Mouse (Mus musculus): ENCODE data around the gene Hdhd5. TPM values are rescaled to one million over a fixed set of nuclear protein-coding genes. Genes with fewer than 3 reads are reported as not detected.

Gene Hdhd5
- polyA plus RNA-seq, 1 experiment from 2014 or later = 7.4 TPM

DNA sequence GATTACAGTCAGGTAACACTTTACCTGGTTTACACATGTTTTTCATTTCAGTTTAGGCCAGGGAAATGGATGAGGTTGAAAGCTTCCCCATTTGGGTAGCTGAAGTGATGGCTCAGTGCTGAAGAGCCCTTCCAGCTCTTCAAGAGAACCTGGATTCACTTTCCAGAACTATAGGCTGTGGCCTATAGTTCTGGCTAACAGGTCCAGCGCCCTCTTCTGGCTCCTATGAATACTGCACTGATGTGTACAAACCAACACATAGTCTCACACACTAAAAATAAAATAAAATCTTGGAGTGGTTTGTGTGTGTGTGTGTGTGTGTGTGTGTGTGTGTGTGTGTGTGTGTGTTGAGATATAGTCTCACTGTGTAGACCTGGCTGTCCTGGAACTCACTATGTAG lies 10.9 kb upstream of the Hdhd5 start:
- Histone ChIP-seq H3K4me3 (ENCODE audit: low read depth, low read length) (no peak overlapping the region), H3K27me3 (replicated peaks; ENCODE audit: control insufficient read depth, insufficient read depth, low read length) (no peaks in the 10 kb centered on the region), H3K27ac (replicated peaks; ENCODE audit: low read depth, low read length) (no peak overlapping the region), H3K4me1 (ENCODE audit: control insufficient read depth, insufficient read depth, low read length) (peaks cover 4% of the 10 kb centered on the region; the same call in 1 of the 2 replicates), H3K9ac (ENCODE audit: low read depth, low read length) (no peak overlapping the region), H3K36me3 (ENCODE audit: control insufficient read depth, insufficient read depth, low read length) (no peaks in the 10 kb centered on the region), H3K9me3 (ENCODE audit: control insufficient read depth, low read length) (no peaks in the 10 kb centered on the region), H3K4me2 (ENCODE audit: low read depth, low read length) (no peak overlapping the region)
- WGBS = 6% methylated on average over 1 of the region's 1 CpGs
- DNase-seq (ENCODE audit: low spot score) = no peak
- ATAC-seq (ENCODE audit: low read depth) = no peak

DNA sequence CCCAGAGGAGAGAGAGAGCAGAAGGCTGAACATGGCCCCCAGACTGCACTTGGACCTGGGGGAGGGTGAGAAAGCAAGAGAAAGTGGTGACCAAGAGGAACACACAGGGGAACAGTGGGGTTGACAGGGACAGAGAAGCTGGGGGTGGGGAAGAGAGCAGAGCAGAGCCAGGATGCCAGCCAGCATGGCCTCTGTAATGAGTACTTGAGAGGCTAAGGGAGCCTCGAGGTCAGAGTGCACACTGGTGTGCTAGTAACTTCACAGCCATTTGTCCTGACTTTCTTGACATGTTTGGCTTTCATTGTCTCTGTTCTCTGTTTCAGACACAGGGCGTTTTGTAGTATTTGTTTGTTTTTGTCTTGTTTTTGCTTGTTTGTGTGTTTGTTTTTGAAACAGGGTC lies 10.3 kb upstream of the Hdhd5 start:
- Histone ChIP-seq H3K27ac (replicated peaks; ENCODE audit: low read depth, low read length) (no peak overlapping the region), H3K9ac (ENCODE audit: low read depth, low read length) (no peak overlapping the region), H3K4me3 (ENCODE audit: low read depth, low read length) (no peak overlapping the region), H3K9me3 (ENCODE audit: control insufficient read depth, low read length) (no peaks in the 10 kb centered on the region), H3K36me3 (ENCODE audit: control insufficient read depth, insufficient read depth, low read length) (no peaks in the 10 kb centered on the region), H3K4me2 (ENCODE audit: low read depth, low read length) (no peak overlapping the region), H3K4me1 (ENCODE audit: control insufficient read depth, insufficient read depth, low read length) (peaks cover 4% of the 10 kb centered on the region; the same call in 1 of the 2 replicates), H3K27me3 (replicated peaks; ENCODE audit: control insufficient read depth, insufficient read depth, low read length) (no peaks in the 10 kb centered on the region)
- 11% methylated on average over 2 of the region's 2 CpGs for WGBS
- DNase-seq (ENCODE audit: low spot score) = no peak
- no peak for ATAC-seq (ENCODE audit: low read depth)

DNA sequence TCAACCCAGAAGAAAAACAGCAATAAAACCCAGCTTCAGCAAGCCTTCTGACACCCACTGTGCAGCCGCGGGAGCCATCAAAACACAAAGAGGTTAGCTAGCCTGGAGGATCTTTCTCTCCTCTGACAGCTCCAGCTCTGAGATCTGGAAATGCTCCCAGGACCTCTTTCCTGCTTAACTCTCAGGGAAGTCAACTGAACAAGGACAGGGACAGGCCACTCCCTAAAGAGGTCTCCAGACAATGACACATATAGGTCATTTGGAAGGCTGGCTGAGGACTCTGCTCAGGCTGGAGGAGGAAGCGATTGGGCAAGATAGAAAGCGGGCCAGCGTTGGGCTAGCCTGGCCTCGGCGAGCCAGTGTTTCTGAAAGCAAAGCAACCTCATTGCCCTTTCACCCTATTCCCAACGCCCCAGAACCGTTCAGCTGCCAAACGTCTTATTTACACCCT lies 8.7 kb upstream of the Hdhd5 start:
- WGBS = 38% methylated on average over 10 of the region's 10 CpGs
- Histone ChIP-seq H3K27me3 (replicated peaks; ENCODE audit: control insufficient read depth, insufficient read depth, low read length) (no peaks in the 10 kb centered on the region), H3K9me3 (ENCODE audit: control insufficient read depth, low read length) (no peaks in the 10 kb centered on the region), H3K36me3 (ENCODE audit: control insufficient read depth, insufficient read depth, low read length) (no peaks in the 10 kb centered on the region), H3K4me2 (ENCODE audit: low read depth, low read length) (no peak overlapping the region), H3K4me3 (ENCODE audit: low read depth, low read length) (no peak overlapping the region), H3K27ac (replicated peaks; ENCODE audit: low read depth, low read length) (no peak overlapping the region), H3K4me1 (ENCODE audit: control insufficient read depth, insufficient read depth, low read length) (peaks cover 4% of the 10 kb centered on the region; the same call in 1 of the 2 replicates), H3K9ac (ENCODE audit: low read depth, low read length) (0 out of 2 replicates have a peak overlapping the region, but pooled peaks have one; percentile 59)
- no peak for DNase-seq (ENCODE audit: low spot score)
- peak; percentile 14 for ATAC-seq (ENCODE audit: low read depth)

DNA sequence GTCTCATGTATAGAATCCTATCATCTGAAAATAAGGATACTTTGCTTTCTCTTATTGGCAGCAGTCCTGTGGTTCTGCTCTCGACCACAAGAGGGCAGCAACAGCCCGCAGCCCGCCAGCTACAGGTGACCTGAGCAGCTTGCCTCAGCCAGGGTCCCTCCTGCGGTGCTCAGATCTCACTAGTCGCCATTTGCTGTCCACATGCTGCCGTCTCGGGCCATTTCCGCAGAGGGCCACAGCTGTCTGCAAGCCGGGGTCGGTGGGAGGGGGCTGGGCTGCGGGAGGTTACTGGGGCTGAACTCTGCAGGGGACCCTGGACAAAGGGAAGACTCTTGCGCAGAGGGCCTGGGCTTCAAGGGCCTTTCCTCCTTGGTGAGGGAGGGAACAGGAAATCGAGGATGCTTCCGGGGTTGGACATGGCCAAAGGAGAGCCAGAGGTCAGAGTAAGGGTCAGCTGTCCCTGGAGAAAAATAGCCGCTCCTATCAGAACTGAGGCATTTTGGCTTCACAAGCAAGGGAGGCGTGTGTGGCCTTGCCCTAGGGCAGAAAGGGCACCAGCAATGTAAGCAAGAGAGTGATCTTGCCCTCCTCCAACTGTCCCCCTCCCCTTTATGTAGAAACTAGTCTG lies 8.1 kb upstream of the Hdhd5 start:
- H3K4me1 ChIP-seq (ENCODE audit: control insufficient read depth, insufficient read depth, low read length) = peaks cover 4% of the 10 kb centered on the region; the same call in 1 of the 2 replicates
- DNase-seq (ENCODE audit: low spot score) = peak; percentile 90
- peak overlapping the region; percentile 33 for H3K4me3 ChIP-seq (ENCODE audit: low read depth, low read length)
- 4% methylated on average over 15 of the region's 16 CpGs for WGBS
- no peaks in the 10 kb centered on the region for H3K9me3 ChIP-seq (ENCODE audit: control insufficient read depth, low read length)
- H3K27ac ChIP-seq (replicated peaks; ENCODE audit: low read depth, low read length) = no peak overlapping the region
- H3K27me3 ChIP-seq (replicated peaks; ENCODE audit: control insufficient read depth, insufficient read depth, low read length) = no peaks in the 10 kb centered on the region
- peak; percentile 94 for ATAC-seq (ENCODE audit: low read depth)
- H3K4me2 ChIP-seq (ENCODE audit: low read depth, low read length) = peak overlapping the region; percentile 69
- H3K36me3 ChIP-seq (ENCODE audit: control insufficient read depth, insufficient read depth, low read length) = no peaks in the 10 kb centered on the region
- H3K9ac ChIP-seq (ENCODE audit: low read depth, low read length) = peak overlapping the region; percentile 59

DNA sequence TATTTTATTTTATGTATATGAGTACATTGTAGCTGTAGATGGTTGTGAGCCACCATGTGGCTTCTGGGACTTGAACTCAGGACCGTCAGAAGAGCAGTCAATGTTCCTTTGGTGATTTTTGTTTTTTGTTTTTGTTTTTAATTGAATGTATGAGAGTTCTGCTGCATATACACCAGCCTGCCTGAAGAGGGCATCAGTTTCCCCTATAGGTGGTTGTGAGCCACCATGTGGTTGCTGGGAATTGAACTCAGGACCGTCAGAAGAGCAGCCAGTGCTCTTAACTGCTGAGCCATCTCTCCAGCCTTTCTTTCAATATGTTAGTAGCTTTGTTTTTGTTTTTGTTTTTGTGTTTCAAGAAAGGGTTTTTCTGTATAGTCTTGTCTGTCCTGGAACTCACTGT lies 5.2 kb upstream of the Hdhd5 start:
- H3K36me3 ChIP-seq (ENCODE audit: control insufficient read depth, insufficient read depth, low read length) = no peaks in the 10 kb centered on the region
- no peak overlapping the region for H3K4me2 ChIP-seq (ENCODE audit: low read depth, low read length)
- DNase-seq (ENCODE audit: low spot score) (no peak), ATAC-seq (ENCODE audit: low read depth) (no peak)
- H3K9ac ChIP-seq (ENCODE audit: low read depth, low read length) = no peak overlapping the region
- no peaks in the 10 kb centered on the region for H3K9me3 ChIP-seq (ENCODE audit: control insufficient read depth, low read length)
- 87% methylated on average over 2 of the region's 2 CpGs for WGBS
- no peaks in the 10 kb centered on the region for H3K27me3 ChIP-seq (replicated peaks; ENCODE audit: control insufficient read depth, insufficient read depth, low read length)
- H3K27ac ChIP-seq (replicated peaks; ENCODE audit: low read depth, low read length) = no peak overlapping the region
- no peak overlapping the region for H3K4me3 ChIP-seq (ENCODE audit: low read depth, low read length)
- H3K4me1 ChIP-seq (ENCODE audit: control insufficient read depth, insufficient read depth, low read length) = peaks cover 4% of the 10 kb centered on the region; the same call in 1 of the 2 replicates

DNA sequence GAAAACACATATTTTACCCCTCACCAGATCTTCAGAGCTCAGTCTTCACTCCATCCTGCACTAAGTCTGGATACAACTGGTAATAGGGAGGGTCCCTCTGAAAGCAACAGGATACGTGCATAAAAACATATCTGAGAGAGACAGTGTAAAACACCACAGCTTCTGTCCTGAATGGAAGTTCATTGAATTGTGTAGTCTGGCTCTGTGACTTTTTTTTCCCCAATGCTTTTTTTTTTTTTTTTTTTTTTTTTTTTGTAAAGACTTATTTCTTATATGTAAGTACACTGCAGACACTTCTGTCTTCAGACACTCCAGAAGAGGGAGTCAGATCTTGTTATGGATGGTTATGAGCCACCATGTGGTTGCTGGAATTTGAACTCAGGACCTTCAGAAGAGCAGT lies 1.5 kb upstream of the Hdhd5 start:
- Histone ChIP-seq H3K4me2 (ENCODE audit: low read depth, low read length) (no peak overlapping the region), H3K27me3 (replicated peaks; ENCODE audit: control insufficient read depth, insufficient read depth, low read length) (no peaks in the 10 kb centered on the region), H3K27ac (replicated peaks; ENCODE audit: low read depth, low read length) (no peak overlapping the region), H3K36me3 (ENCODE audit: control insufficient read depth, insufficient read depth, low read length) (no peaks in the 10 kb centered on the region), H3K4me3 (ENCODE audit: low read depth, low read length) (no peak overlapping the region), H3K9me3 (ENCODE audit: control insufficient read depth, low read length) (no peaks in the 10 kb centered on the region), H3K9ac (ENCODE audit: low read depth, low read length) (no peak overlapping the region), H3K4me1 (ENCODE audit: control insufficient read depth, insufficient read depth, low read length) (peaks cover 11% of the 10 kb centered on the region)
- DNase-seq (ENCODE audit: low spot score) = no peak
- WGBS = 70% methylated on average over 1 of the region's 1 CpGs
- no peak for ATAC-seq (ENCODE audit: low read depth)

DNA sequence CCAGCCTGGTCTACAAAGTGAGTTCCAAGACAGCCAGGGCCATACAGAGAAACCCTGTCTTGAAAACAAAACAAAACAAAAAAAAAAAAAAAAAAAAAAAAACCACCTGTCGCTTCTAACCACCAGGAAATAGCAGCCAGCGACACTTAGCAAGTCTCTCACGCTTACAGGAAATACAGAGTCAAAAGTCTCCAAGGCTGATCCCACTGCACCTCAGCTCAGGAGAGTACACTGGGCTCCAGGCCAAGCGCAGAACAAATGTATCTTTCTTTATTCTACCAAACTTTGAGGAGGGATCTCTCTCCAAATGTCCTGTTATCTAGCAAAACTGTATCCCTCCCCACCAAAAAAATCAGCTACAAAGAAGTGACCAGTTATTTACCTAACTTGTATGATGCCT lies 2.0 kb downstream of the Hdhd5 start:
- H3K9ac ChIP-seq (ENCODE audit: low read depth, low read length) = 0 out of 2 replicates have a peak overlapping the region, but pooled peaks have one; percentile 21
- no peak overlapping the region for H3K4me2 ChIP-seq (ENCODE audit: low read depth, low read length)
- no peak overlapping the region for H3K4me3 ChIP-seq (ENCODE audit: low read depth, low read length)
- no peak for ATAC-seq (ENCODE audit: low read depth)
- no peaks in the 10 kb centered on the region for H3K9me3 ChIP-seq (ENCODE audit: control insufficient read depth, low read length)
- DNase-seq (ENCODE audit: low spot score) = peak; percentile 19
- WGBS = 57% methylated on average over 4 of the region's 4 CpGs
- no peaks in the 10 kb centered on the region for H3K36me3 ChIP-seq (ENCODE audit: control insufficient read depth, insufficient read depth, low read length)
- H3K27ac ChIP-seq (replicated peaks; ENCODE audit: low read depth, low read length) = no peak overlapping the region
- peaks cover 11% of the 10 kb centered on the region for H3K4me1 ChIP-seq (ENCODE audit: control insufficient read depth, insufficient read depth, low read length)
- no peaks in the 10 kb centered on the region for H3K27me3 ChIP-seq (replicated peaks; ENCODE audit: control insufficient read depth, insufficient read depth, low read length)

DNA sequence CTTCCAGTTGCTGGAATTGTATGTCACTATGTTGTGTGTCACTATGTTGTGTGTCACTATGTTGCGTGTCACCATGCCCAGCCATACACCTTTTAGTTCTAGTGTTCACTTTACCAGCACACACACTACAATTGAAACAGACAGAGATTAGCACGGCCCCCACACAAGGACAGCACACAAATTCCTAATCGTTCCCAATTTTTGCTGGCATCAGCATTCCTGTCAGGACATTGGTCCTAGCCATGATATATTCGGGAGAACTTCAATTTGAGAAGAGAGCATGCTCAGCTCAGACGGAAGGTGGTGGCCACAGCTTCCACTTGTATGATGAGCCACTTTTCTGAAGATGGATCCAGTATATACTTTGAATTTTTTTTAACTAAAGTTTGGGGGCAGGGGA lies 6.3 kb downstream of the Hdhd5 start:
- H3K27me3 ChIP-seq (replicated peaks; ENCODE audit: control insufficient read depth, insufficient read depth, low read length) = no peaks in the 10 kb centered on the region
- ATAC-seq (ENCODE audit: low read depth) = no peak
- WGBS = 90% methylated on average over 5 of the region's 5 CpGs
- DNase-seq (ENCODE audit: low spot score) = no peak
- no peak overlapping the region for H3K4me2 ChIP-seq (ENCODE audit: low read depth, low read length)
- no peaks in the 10 kb centered on the region for H3K9me3 ChIP-seq (ENCODE audit: control insufficient read depth, low read length)
- peaks cover 26% of the 10 kb centered on the region for H3K36me3 ChIP-seq (ENCODE audit: control insufficient read depth, insufficient read depth, low read length)
- no peak overlapping the region for H3K27ac ChIP-seq (replicated peaks; ENCODE audit: low read depth, low read length)
- H3K4me3 ChIP-seq (ENCODE audit: low read depth, low read length) = no peak overlapping the region
- H3K9ac ChIP-seq (ENCODE audit: low read depth, low read length) = no peak overlapping the region
- peaks cover 4% of the 10 kb centered on the region; the same call in 1 of the 2 replicates for H3K4me1 ChIP-seq (ENCODE audit: control insufficient read depth, insufficient read depth, low read length)

DNA sequence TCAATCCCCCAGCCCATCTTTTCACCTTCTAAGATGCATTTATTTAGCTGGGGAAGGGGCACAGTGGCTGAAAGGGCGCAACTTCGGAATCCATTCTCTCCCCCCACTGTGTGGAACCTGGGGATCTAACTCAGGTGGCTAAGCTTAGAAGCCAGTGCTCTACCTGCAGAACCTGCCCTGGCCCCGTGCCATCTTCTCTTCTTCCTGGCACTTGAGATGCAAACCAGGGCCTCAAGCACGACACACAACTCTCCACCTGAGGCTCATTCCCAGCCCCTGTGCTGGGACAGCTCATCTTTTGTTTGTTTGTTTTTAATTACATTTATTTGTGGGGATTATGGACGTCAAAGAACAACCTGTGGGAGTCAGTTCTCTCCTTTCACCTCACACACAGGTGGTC lies 11.5 kb downstream of the Hdhd5 start:
- Histone ChIP-seq H3K9ac (ENCODE audit: low read depth, low read length) (no peak overlapping the region), H3K36me3 (ENCODE audit: control insufficient read depth, insufficient read depth, low read length) (peaks cover 30% of the 10 kb centered on the region), H3K4me1 (ENCODE audit: control insufficient read depth, insufficient read depth, low read length) (no peaks in the 10 kb centered on the region), H3K27ac (replicated peaks; ENCODE audit: low read depth, low read length) (no peak overlapping the region), H3K9me3 (ENCODE audit: control insufficient read depth, low read length) (no peaks in the 10 kb centered on the region), H3K27me3 (replicated peaks; ENCODE audit: control insufficient read depth, insufficient read depth, low read length) (no peaks in the 10 kb centered on the region), H3K4me3 (ENCODE audit: low read depth, low read length) (no peak overlapping the region), H3K4me2 (ENCODE audit: low read depth, low read length) (no peak overlapping the region)
- peak; percentile 38 for DNase-seq (ENCODE audit: low spot score)
- 68% methylated on average over 5 of the region's 5 CpGs for WGBS
- peak; percentile 53; the same call in 1 of the 2 replicates for ATAC-seq (ENCODE audit: low read depth)

Data from embryonic facial prominence, embryonic 14.5 days (tissue).